Mouse (Mus musculus) heart, embryonic 16.5 days (tissue): ENCODE measurements at regions not wholly inside any gene's neighbourhood (a gene's known extent, or its start where the extent isn't known, plus 50 kb on each side); places are given as distances from the start of the nearest gene placed in this dataset.
"Not testable (repeated sequence)": the region's sequence is repeated elsewhere in the genome, so short reads cannot be mapped to it uniquely, and the experiment has no call there.

Experiments used
- ATAC-seq: fragments of 200-750 bp; cut with Nextera tagmentation; replicated peaks from 2 replicates; pipeline ENCODE4 v1.8.0; 2017; ENCODE audit warnings: moderate number of reproducible peaks; ENCODE audit not compliant: insufficient read depth, low FRiP score; ENCODE audit errors: extremely low read depth
- H3K27ac ChIP-seq: fragments of 300-500 bp; sonication (generic); 2 replicates; pipeline ENCODE4 v1.5.1; 2014; ENCODE audit warnings: mild to moderate bottlenecking, low read length, control low read depth, moderate library complexity
- H3K27me3 ChIP-seq: fragments of 300-500 bp; sonication (generic); 2 replicates; pipeline ENCODE4 v1.6.1; 2014; ENCODE audit warnings: low read length, mixed read lengths; ENCODE audit not compliant: control insufficient read depth, insufficient read depth
- H3K36me3 ChIP-seq: fragments of 300-500 bp; sonication (generic); 2 replicates; pipeline ENCODE4 v1.6.1; 2014; ENCODE audit not compliant: control insufficient read depth, insufficient read depth
- H3K4me1 ChIP-seq: fragments of 300-500 bp; sonication (generic); 2 replicates; pipeline ENCODE4 v1.6.1; 2014; ENCODE audit warnings: low read length, mixed read lengths; ENCODE audit not compliant: control insufficient read depth, insufficient read depth
- H3K4me2 ChIP-seq: fragments of 300-500 bp; sonication (generic); 2 replicates; pipeline ENCODE4 v1.6.1; 2014; ENCODE audit warnings: low read depth, mild to moderate bottlenecking, control low read depth, low read length
- H3K4me3 ChIP-seq: fragments of 300-500 bp; sonication (generic); 2 replicates; pipeline ENCODE4 v1.5.1; 2014; ENCODE audit warnings: mild to moderate bottlenecking, control low read depth, low read length
- H3K9ac ChIP-seq: fragments of 300-500 bp; sonication (generic); 2 replicates; pipeline ENCODE4 v1.6.1; 2014; ENCODE audit warnings: low read length, control low read depth
- H3K9me3 ChIP-seq: fragments of 300-500 bp; sonication (generic); replicated peaks from 2 replicates; pipeline ENCODE4 v1.6.1; 2016; ENCODE audit warnings: low read length; ENCODE audit not compliant: control insufficient read depth
- WGBS: fragments of 180-500 bp; shearing (Covaris S2); extraction: QIAGEN DNeasy Blood & Tissue Kit; methylation state at CpG from one replicate; pipeline ENCODE4 v1.1.7; 2014; 5-methylcytosine and 5-hydroxymethylcytosine counted together

DNA sequence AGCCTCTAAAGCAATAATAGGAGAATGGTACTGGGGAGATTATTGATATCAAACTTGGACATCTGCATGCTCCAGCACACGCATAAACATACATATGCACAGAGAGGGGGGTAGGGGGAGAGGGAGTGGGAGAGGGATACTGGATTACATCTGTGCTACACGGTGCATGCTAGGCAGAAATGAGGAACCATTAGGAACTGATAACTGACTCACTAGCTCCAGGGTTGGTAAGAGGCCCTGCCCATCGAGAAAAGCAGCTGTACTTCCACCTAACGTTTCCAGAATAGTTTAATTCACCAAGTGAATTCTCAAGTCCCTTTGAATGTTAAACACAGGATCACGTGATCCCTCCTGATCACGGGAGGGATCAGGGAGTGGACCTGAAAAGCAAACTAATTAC lies 825.1 kb downstream of the Diaph3 start:
- Histone ChIP-seq H3K9me3 (no peaks in the 10 kb centered on the region), H3K36me3 (no peaks in the 10 kb centered on the region), H3K9ac (no peak overlapping the region), H3K27me3 (no peaks in the 10 kb centered on the region), H3K4me2 (no peak overlapping the region), H3K4me1 (no peaks in the 10 kb centered on the region), H3K4me3 (no peak overlapping the region), H3K27ac (no peak overlapping the region)
- 79% methylated on average over 6 of the region's 6 CpGs for WGBS
- no peak for ATAC-seq

DNA sequence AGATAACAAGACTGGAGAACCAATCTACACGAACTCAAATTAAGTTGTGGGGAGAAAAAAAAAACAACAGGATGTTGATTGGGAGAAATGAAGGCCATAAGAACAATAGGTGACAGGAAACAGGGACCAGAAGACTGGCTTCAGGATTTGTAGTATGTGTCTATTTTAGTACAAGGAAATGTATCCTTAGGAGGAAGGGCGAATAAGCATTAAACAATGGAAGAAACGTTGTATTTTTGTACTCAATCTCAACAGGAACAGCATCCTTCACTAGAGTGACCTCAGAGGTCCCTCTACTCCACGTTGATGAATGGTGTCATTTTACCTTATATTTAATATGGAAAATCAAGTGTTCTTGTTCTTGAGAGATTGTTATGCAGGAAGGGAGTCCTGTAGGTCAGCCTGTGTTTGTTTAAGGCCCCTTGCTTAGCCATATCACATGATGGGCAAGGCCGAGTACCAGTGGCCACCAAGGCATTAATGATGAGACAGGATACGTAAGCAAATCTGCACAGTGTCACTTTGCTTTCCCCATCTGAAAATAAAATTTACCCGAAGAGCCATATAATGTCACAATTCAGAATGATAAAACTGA lies 832.0 kb downstream of the Diaph3 start:
- H3K4me1 ChIP-seq: no peaks in the 10 kb centered on the region
- WGBS: 51% methylated on average over 7 of the region's 7 CpGs
- no peaks in the 10 kb centered on the region for H3K27me3 ChIP-seq
- H3K4me3 ChIP-seq: no peak overlapping the region
- H3K36me3 ChIP-seq: no peaks in the 10 kb centered on the region
- ATAC-seq: peak; percentile 58
- H3K27ac ChIP-seq: peak overlapping the region; percentile 16; the same call in 1 of the 2 replicates
- no peaks in the 10 kb centered on the region for H3K9me3 ChIP-seq
- H3K9ac ChIP-seq: no peak overlapping the region
- no peak overlapping the region for H3K4me2 ChIP-seq

GRCm38 (mm10) chr14:86307806-86308205 lies 833.2 kb downstream of the Diaph3 start:
- WGBS: 21% methylated on average over 2 of the region's 2 CpGs
- H3K27ac ChIP-seq: peak overlapping the region; percentile 51

DNA sequence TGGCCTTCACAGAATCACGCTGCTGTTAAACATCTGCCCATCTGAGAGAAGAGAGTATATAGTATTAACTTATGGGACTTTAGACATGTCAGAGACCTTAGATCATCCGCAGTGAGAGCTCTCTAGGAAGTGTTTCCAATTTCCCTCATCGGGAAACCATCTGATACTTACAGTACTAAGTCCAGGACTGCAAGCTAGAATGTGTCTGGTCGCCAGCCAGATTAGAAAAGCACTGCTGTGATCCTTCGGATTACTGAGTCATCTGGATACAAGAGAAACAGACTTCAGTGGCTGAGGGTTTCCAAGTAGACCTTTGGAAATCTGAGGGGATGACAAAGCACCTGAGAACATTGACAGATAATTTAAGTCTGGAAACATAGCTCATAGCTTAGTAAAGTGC lies 839.4 kb downstream of the Diaph3 start:
- Histone ChIP-seq H3K27me3 (no peaks in the 10 kb centered on the region), H3K4me2 (no peak overlapping the region), H3K9ac (no peak overlapping the region), H3K36me3 (no peaks in the 10 kb centered on the region), H3K27ac (no peak overlapping the region), H3K4me1 (no peaks in the 10 kb centered on the region), H3K4me3 (no peak overlapping the region), H3K9me3 (0 out of 2 replicates have a peak, but pooled peaks cover 2% of the 10 kb centered on the region)
- ATAC-seq: no peak
- 61% methylated on average over 5 of the region's 5 CpGs for WGBS

More at GRCm38 (mm10) chr14:86307806-86308205, 833.2 kb downstream of the Diaph3 start:
- peak; percentile 67 for ATAC-seq
- Histone ChIP-seq H3K9me3 (no peaks in the 10 kb centered on the region), H3K4me2 (no peak overlapping the region), H3K36me3 (no peaks in the 10 kb centered on the region), H3K4me1 (no peaks in the 10 kb centered on the region), H3K9ac (no peak overlapping the region), H3K27me3 (no peaks in the 10 kb centered on the region), H3K4me3 (no peak overlapping the region)

- Histone ChIP-seq H3K9me3 (0 out of 2 replicates have a peak, but pooled peaks cover 2% of the 10 kb centered on the region), H3K4me2 (no peak overlapping the region), H3K27ac (no peak overlapping the region), H3K4me3 (no peak overlapping the region), H3K36me3 (no peaks in the 10 kb centered on the region), H3K4me1 (no peaks in the 10 kb centered on the region), H3K9ac (no peak overlapping the region), H3K27me3 (no peaks in the 10 kb centered on the region)
- WGBS: 64% methylated on average over 1 of the region's 1 CpGs
- no peak for ATAC-seq
These were observed 840.2 kb downstream of the Diaph3 start for GRCm38 (mm10) chr14:86300811-86301210.

GRCm38 (mm10) chr14:86297991-86298390 lies 843.0 kb downstream of the Diaph3 start:
- H3K27ac ChIP-seq: no peak overlapping the region
- no peak overlapping the region for H3K4me2 ChIP-seq
- H3K4me1 ChIP-seq: no peaks in the 10 kb centered on the region
- ATAC-seq: no peak
- H3K36me3 ChIP-seq: no peaks in the 10 kb centered on the region
- no peak overlapping the region for H3K9ac ChIP-seq
- H3K27me3 ChIP-seq: no peaks in the 10 kb centered on the region
- no peak overlapping the region for H3K4me3 ChIP-seq
- 60% methylated on average over 2 of the region's 2 CpGs for WGBS
- 0 out of 2 replicates have a peak, but pooled peaks cover 2% of the 10 kb centered on the region for H3K9me3 ChIP-seq

- H3K4me1 ChIP-seq, H3K27ac ChIP-seq, H3K9me3 ChIP-seq, H3K9ac ChIP-seq, H3K4me3 ChIP-seq, ATAC-seq, H3K36me3 ChIP-seq, H3K27me3 ChIP-seq, H3K4me2 ChIP-seq: not testable (repeated sequence)
- 73% methylated on average over 5 of the region's 5 CpGs for WGBS
These were observed 846.4 kb downstream of the Diaph3 start for GRCm38 (mm10) chr14:86294606-86295005.

GRCm38 (mm10) chr14:86293804-86294203 lies 847.2 kb downstream of the Diaph3 start:
- no peak overlapping the region for H3K4me3 ChIP-seq
- WGBS: 83% methylated on average over 1 of the region's 1 CpGs
- no peak overlapping the region for H3K9ac ChIP-seq
- no peaks in the 10 kb centered on the region for H3K4me1 ChIP-seq
- no peak overlapping the region for H3K27ac ChIP-seq
- ATAC-seq: no peak
- no peak overlapping the region for H3K4me2 ChIP-seq
- H3K9me3 ChIP-seq: no peaks in the 10 kb centered on the region
- no peaks in the 10 kb centered on the region for H3K36me3 ChIP-seq
- no peaks in the 10 kb centered on the region for H3K27me3 ChIP-seq

- no peak for ATAC-seq
- Histone ChIP-seq H3K27ac (no peak overlapping the region), H3K4me3 (no peak overlapping the region), H3K4me2 (no peak overlapping the region), H3K4me1 (no peaks in the 10 kb centered on the region), H3K9ac (no peak overlapping the region), H3K9me3 (no peaks in the 10 kb centered on the region), H3K27me3 (no peaks in the 10 kb centered on the region), H3K36me3 (no peaks in the 10 kb centered on the region)
- WGBS: 55% methylated on average over 3 of the region's 3 CpGs
These were observed 847.7 kb downstream of the Diaph3 start for GRCm38 (mm10) chr14:86293371-86293770.
